Mouse (Mus musculus) midbrain, embryonic 11.5 days (tissue): Measurements from ENCODE around the gene Tcf3. TPM values are rescaled to one million over a fixed set of nuclear protein-coding genes. Genes with fewer than 3 reads are reported as not detected.

Experiments used
- ATAC-seq: fragments of 200-750 bp; cut with Nextera tagmentation; 2 replicates; pipeline ENCODE4 v1.8.0; 2017; ENCODE audit warnings: moderate TSS enrichment, moderate library complexity; ENCODE audit not compliant: low FRiP score
- DNase-seq: peaks from one replicate; pipeline ENCODE4 v3.0.0; 2015; ENCODE audit warnings: low spot score; ENCODE audit errors: missing footprints
- H3K27ac ChIP-seq: fragments of 300-500 bp; sonication (generic); 2 replicates; pipeline ENCODE4 v1.5.1; 2014; ENCODE audit warnings: low read depth, low read length
- H3K27me3 ChIP-seq: fragments of 300-500 bp; sonication (generic); 2 replicates; pipeline ENCODE4 v1.6.1; 2014; ENCODE audit warnings: mild to moderate bottlenecking, low read length, moderate library complexity, mixed read lengths; ENCODE audit not compliant: control insufficient read depth, insufficient read depth
- H3K36me3 ChIP-seq: fragments of 300-500 bp; sonication (generic); 2 replicates; pipeline ENCODE4 v1.6.1; 2014; ENCODE audit warnings: mild to moderate bottlenecking, low read length, moderate library complexity, mixed read lengths; ENCODE audit not compliant: control insufficient read depth, insufficient read depth
- H3K4me1 ChIP-seq: fragments of 300-500 bp; sonication (generic); 2 replicates; pipeline ENCODE4 v1.6.1; 2014; ENCODE audit warnings: low read length; ENCODE audit not compliant: control insufficient read depth, insufficient read depth
- H3K4me2 ChIP-seq: fragments of 300-500 bp; sonication (generic); 2 replicates; pipeline ENCODE4 v1.6.1; 2014; ENCODE audit warnings: mild to moderate bottlenecking, moderate library complexity
- H3K4me3 ChIP-seq: fragments of 300-500 bp; sonication (generic); 2 replicates; pipeline ENCODE4 v1.5.1; 2014; ENCODE audit warnings: low read depth, low read length
- H3K9ac ChIP-seq: fragments of 300-500 bp; sonication (generic); 2 replicates; pipeline ENCODE4 v1.6.1; 2014; ENCODE audit warnings: low read length
- H3K9me3 ChIP-seq: fragments of 300-500 bp; sonication (generic); 2 replicates; pipeline ENCODE4 v1.6.1; 2016; ENCODE audit warnings: low read length; ENCODE audit not compliant: control insufficient read depth
- WGBS: fragments of 180-500 bp; shearing (Covaris S2); extraction: QIAGEN DNeasy Blood & Tissue Kit; methylation state at CpG from one replicate; pipeline ENCODE4 v1.1.7; 2014; 5-methylcytosine and 5-hydroxymethylcytosine counted together
- polyA plus RNA-seq: library from polyadenylated mRNA; unstranded; fragments of >200 nt; fragmentation: Nextera tagmentation; extraction: Ambion mirVana; gene quantifications from 2 replicates; pipeline ENCODE4 v1.2.1, GENCODE M21; 2014

Gene Tcf3
- polyA plus RNA-seq, 1 experiment from 2014 or later: 154 TPM

DNA sequence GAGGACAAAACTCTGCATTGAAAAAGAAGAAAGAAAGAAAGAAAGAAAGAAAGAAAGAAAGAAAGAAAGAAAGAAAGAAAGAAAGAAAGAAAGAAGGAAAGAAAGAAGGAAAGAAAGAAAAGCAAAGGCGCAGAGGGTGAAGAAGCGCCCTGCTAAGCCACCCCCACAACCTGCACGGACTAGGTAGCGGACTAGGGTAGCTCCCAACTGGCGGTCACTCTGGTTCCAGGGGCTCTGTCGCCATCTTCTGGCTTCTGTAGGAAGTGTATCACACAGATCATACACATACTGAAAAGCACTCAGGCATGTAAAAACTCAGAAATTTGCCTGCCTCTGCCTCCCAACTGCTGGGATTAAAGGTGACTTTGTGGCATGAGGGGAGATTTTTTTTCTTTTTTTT is 59.4 kb downstream of the Tcf3 start:
- Histone ChIP-seq H3K9me3 (no peaks in the 10 kb centered on the region), H3K36me3 (no peaks in the 10 kb centered on the region), H3K27me3 (no peaks in the 10 kb centered on the region), H3K27ac (no peak overlapping the region), H3K9ac (no peak overlapping the region), H3K4me1 (peaks cover 6% of the 10 kb centered on the region; the same call in 1 of the 2 replicates), H3K4me2 (no peak overlapping the region), H3K4me3 (no peak overlapping the region)
- DNase-seq: no peak
- no peak for ATAC-seq
- 17% methylated on average over 6 of the region's 6 CpGs for WGBS

DNA sequence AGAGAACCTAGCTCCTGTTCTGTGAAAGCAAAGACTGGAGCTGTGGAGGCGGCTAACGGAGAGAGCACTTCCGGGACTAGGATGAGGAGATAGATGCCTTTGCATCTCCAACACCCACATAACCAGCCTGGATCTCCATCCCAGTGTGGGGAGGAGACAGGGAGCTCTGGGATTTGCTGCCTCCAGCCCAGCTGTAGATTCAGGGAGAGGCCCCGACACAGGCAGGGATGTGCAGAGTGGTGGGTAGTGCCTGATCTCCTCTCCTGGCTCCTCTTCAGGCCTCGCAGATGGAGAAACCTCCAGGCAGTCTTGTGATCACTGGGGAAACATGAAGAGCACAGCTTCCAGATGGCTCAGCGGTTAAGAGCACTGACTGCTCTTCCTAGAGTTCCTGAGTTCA is 60.7 kb downstream of the Tcf3 start:
- no peak for ATAC-seq
- DNase-seq: no peak
- Histone ChIP-seq H3K4me3 (no peak overlapping the region), H3K36me3 (no peaks in the 10 kb centered on the region), H3K27me3 (no peaks in the 10 kb centered on the region), H3K9me3 (no peaks in the 10 kb centered on the region), H3K4me1 (peaks cover 6% of the 10 kb centered on the region; the same call in 1 of the 2 replicates), H3K9ac (no peak overlapping the region), H3K27ac (no peak overlapping the region), H3K4me2 (no peak overlapping the region)
- 81% methylated on average over 6 of the region's 6 CpGs for WGBS

DNA sequence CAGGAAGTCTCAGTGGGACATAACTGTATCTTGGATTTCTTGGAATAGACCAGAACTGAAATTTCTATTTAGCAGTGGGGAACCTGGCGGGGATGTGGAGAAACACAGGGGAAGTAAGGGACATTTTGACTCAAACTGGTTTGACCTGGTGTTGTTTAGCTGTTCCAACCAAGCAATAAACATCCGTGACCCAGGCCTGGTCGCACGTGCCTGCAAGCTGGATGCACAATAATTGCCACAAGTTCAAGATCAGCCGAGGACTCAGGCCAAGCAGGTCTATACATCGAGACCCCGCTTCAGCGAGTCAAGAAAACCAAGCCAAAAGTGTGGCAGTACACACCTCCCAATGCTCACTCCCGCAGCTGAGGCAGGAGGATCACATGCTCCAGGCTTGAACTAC is 61.5 kb downstream of the Tcf3 start:
- Histone ChIP-seq H3K4me3 (no peak overlapping the region), H3K27ac (no peak overlapping the region)
- no peak for ATAC-seq

DNA sequence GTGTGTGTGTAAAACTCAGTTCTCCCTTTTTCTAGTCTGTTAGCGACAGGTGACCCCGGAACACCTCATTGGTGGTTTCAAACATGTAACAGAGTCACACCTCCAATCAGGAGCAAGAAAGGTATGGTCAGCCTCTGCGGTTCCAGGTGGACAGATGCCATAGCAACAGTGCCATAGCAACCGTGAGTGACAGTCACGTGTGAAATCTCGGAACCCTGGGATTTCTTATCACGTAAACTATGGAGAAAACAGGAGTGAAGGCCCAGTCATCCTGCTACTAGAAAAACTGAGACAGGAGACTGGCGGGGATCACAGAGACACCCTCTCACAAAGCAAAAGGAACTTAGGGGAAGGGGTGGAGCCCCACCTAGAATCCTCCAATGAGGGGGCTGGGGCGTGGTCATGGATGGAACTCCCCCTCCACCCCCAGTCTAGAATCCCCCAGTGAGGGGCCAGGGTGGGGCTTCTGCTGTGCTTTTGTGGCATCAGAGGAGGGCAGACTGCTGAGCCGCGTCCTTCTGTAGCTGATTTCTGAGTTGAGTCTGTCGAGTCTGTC is 62.0 kb downstream of the Tcf3 start:
- Histone ChIP-seq H3K27me3 (no peaks in the 10 kb centered on the region), H3K9ac (no peak overlapping the region; the same call in 1 of the 2 replicates), H3K4me3 (no peak overlapping the region), H3K36me3 (no peaks in the 10 kb centered on the region), H3K9me3 (no peaks in the 10 kb centered on the region), H3K27ac (no peak overlapping the region), H3K4me2 (peak overlapping the region; percentile 16), H3K4me1 (peaks cover 6% of the 10 kb centered on the region; the same call in 1 of the 2 replicates)
- WGBS: 4% methylated on average over 12 of the region's 12 CpGs
- peak; percentile 75 for ATAC-seq
- DNase-seq: peak; percentile 93

More for the DNA sequence above, 61.5 kb downstream of the Tcf3 start:
- no peaks in the 10 kb centered on the region for H3K27me3 ChIP-seq
- 57% methylated on average over 9 of the region's 9 CpGs for WGBS
- peaks cover 6% of the 10 kb centered on the region; the same call in 1 of the 2 replicates for H3K4me1 ChIP-seq
- H3K9ac ChIP-seq: no peak overlapping the region; the same call in 1 of the 2 replicates
- DNase-seq: no peak
- H3K4me2 ChIP-seq: peak overlapping the region; percentile 16; the same call in 1 of the 2 replicates
- no peaks in the 10 kb centered on the region for H3K36me3 ChIP-seq
- no peaks in the 10 kb centered on the region for H3K9me3 ChIP-seq

DNA sequence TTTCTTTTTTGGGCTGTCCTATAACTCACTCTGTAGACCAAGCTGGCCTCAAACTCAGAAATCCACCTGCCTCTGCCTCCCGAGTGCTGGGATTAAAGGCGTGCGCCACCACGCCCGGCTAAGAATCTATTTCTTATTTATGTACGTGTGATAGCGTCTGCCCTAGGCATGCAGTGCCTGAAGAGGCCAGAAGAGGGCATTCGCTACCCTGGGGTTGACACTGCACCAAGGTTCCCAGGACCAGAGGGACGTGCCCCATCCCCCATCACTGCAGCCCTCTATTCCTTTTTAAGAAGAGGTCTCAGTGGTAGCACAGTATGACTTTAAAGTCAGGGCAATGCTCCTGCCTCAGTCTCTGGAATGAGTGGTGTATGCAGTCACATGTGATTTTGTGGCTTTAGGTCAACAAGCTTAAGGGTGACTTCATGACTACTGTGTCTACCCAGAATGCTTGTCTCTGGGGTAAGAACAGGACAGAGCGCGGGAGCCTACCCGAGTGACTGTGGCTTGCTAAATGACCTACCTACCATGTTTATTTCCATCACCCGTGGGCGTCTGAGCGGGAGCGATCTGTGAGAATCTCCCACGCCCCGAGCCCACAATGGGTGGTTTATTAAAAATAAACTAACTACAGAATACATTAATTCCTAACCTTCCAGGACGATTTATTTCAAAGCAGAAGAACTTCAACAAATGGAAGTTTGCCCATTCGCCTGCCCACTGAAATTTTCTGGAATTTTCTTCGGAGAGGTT is 63.3 kb downstream of the Tcf3 start:
- Histone ChIP-seq H3K9me3 (no peaks in the 10 kb centered on the region), H3K36me3 (no peaks in the 10 kb centered on the region), H3K4me1 (peaks cover 6% of the 10 kb centered on the region; the same call in 1 of the 2 replicates), H3K9ac (no peak overlapping the region), H3K4me3 (no peak overlapping the region), H3K27me3 (no peaks in the 10 kb centered on the region), H3K27ac (no peak overlapping the region), H3K4me2 (no peak overlapping the region)
- ATAC-seq: no peak
- DNase-seq: no peak
- 81% methylated on average over 21 of the region's 21 CpGs for WGBS

DNA sequence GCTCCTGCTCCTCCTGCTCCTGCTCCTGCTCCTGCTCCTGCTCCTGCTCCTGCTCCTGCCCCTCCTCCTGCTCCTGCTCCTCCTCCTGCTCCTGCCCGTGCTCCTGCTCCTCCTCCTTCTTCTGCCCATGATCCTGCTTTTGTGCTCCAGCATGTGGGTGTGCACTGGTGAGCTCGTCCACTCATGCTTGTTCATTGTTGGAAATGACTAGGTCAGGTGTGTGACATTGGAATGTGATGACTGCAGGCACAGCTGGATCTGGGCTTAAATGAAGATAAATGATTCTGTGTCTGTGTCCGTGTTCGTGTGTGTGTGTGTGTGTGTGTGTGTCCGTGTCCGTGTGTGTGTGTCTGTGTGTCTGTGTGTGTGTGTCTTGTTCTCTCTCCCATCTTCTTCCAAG is 65.1 kb downstream of the Tcf3 start:
- H3K36me3 ChIP-seq: no peaks in the 10 kb centered on the region
- no peaks in the 10 kb centered on the region; the same call in 1 of the 2 replicates for H3K27me3 ChIP-seq
- ATAC-seq (no peak), DNase-seq (no peak)
- peaks cover 6% of the 10 kb centered on the region; the same call in 1 of the 2 replicates for H3K4me1 ChIP-seq
- H3K4me2 ChIP-seq: no peak overlapping the region
- no peak overlapping the region for H3K9ac ChIP-seq
- H3K27ac ChIP-seq: no peak overlapping the region
- H3K9me3 ChIP-seq: no peaks in the 10 kb centered on the region
- 87% methylated on average over 6 of the region's 6 CpGs for WGBS
- H3K4me3 ChIP-seq: no peak overlapping the region

DNA sequence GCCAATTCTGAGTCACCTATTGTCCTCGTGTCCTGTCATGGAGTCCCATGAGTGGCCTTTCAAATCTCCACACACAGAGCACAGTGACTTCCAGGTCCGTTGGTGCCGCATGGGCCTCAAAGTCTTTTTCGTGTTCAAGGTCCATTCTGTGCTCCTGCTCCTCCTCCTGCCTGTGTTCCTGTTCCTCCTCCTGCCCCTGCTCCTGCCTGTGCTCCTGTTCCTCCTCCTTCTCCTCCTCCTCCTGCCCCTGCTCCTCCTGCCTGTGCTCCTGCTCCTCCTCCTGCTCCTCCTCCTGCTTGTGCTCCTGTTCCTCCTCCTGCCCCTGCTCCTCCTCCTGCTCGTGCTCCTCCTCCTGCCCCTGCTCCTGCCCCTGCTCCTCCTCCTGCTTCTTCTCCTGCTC is 65.5 kb downstream of the Tcf3 start:
- no peaks in the 10 kb centered on the region for H3K36me3 ChIP-seq
- no peak overlapping the region for H3K27ac ChIP-seq
- no peak overlapping the region for H3K4me3 ChIP-seq
- ATAC-seq (no peak), DNase-seq (no peak)
- no peaks in the 10 kb centered on the region for H3K9me3 ChIP-seq
- WGBS: 60% methylated on average over 5 of the region's 5 CpGs
- peaks cover 6% of the 10 kb centered on the region; the same call in 1 of the 2 replicates for H3K4me1 ChIP-seq
- no peak overlapping the region for H3K9ac ChIP-seq
- H3K27me3 ChIP-seq: no peaks in the 10 kb centered on the region; the same call in 1 of the 2 replicates
- H3K4me2 ChIP-seq: no peak overlapping the region

DNA sequence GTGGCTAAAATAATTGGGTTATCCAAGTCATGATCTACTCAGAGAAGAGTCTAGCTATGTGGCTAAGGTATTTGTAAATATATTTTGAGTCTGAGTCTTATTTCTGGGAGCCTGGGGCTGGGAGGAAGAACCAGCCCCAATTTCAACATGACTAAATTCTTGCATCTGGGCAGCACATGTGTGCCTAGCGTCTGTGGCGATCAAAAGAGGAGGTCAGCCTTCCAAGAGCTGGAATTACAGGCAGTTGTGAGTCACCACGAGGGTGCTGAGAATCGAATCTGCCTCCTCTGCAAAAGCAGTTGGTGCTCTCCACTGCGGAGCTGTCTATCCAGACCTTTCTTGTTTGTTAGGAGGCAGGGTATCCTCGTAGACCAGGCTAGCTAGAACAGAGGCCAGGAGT is 67.7 kb downstream of the Tcf3 start:
- H3K4me1 ChIP-seq: no peaks in the 10 kb centered on the region
- no peak overlapping the region for H3K9ac ChIP-seq
- no peaks in the 10 kb centered on the region for H3K36me3 ChIP-seq
- no peaks in the 10 kb centered on the region for H3K9me3 ChIP-seq
- H3K27ac ChIP-seq: no peak overlapping the region
- no peak overlapping the region for H3K4me3 ChIP-seq
- ATAC-seq (no peak), DNase-seq (no peak)
- 76% methylated on average over 6 of the region's 6 CpGs for WGBS
- no peak overlapping the region for H3K4me2 ChIP-seq
- no peaks in the 10 kb centered on the region; the same call in 1 of the 2 replicates for H3K27me3 ChIP-seq

DNA sequence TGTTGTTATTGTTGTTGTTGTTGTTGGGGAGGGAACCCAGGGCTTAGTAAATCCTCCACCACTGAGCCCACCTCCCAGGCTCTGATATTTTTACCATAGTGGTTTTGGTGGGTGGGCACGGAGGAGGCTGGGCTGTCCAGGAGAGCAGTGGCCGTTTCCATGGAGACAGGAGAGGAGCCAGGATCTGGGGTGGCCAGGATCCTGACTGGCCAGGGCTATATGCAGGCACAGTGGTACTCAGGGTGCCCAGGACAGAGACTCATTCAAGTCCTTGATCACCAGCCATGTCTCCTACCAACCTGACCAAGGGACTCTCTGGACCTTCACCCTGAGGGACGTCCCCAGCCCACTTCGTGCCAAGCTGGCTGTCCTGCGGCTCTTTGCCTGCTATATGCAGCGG is 69.7 kb downstream of the Tcf3 start:
- WGBS: 34% methylated on average over 6 of the region's 6 CpGs
- H3K9ac ChIP-seq: no peak overlapping the region

More for the DNA sequence above, 69.7 kb downstream of the Tcf3 start:
- no peaks in the 10 kb centered on the region for H3K4me1 ChIP-seq
- H3K4me2 ChIP-seq: no peak overlapping the region
- DNase-seq (no peak), ATAC-seq (no peak)
- H3K9me3 ChIP-seq: no peaks in the 10 kb centered on the region
- H3K36me3 ChIP-seq: no peaks in the 10 kb centered on the region
- H3K27ac ChIP-seq: no peak overlapping the region
- no peak overlapping the region for H3K4me3 ChIP-seq
- H3K27me3 ChIP-seq: peaks cover 4% of the 10 kb centered on the region
